Mouse (Mus musculus): ENCODE results near the gene Cmip. TPM values are rescaled to one million over a fixed set of nuclear protein-coding genes. Genes with fewer than 3 reads are reported as not detected.

Cmip gene
- total RNA-seq, 2 experiments from 2014 or later, result 278 to 289 TPM

- DNase-seq, result no peak
These were observed 98.4 kb downstream of the Cmip start for GRCm38 (mm10) chr8:117355111-117355831.

- DNase-seq, result no peak
These were observed 99.3 kb downstream of the Cmip start for GRCm38 (mm10) chr8:117356109-117356672.

- no peak for DNase-seq
These were observed 100.9 kb downstream of the Cmip start for GRCm38 (mm10) chr8:117357491-117358467.

GRCm38 (mm10) chr8:117360172-117360930, 103.5 kb downstream of the Cmip start:
- DNase-seq, result no peak

- DNase-seq, result no peak
These were observed 105.0 kb downstream of the Cmip start for GRCm38 (mm10) chr8:117361595-117362437.

- DNase-seq, result no peak
These were observed 105.5 kb downstream of the Cmip start for GRCm38 (mm10) chr8:117362438-117362726.

- DNase-seq, result no peak
These were observed 106.4 kb downstream of the Cmip start for GRCm38 (mm10) chr8:117363291-117363690.

- no peak for DNase-seq
These were observed 107.7 kb downstream of the Cmip start for GRCm38 (mm10) chr8:117364374-117365160.

- no peak for DNase-seq
These were observed 109.6 kb downstream of the Cmip start for GRCm38 (mm10) chr8:117366475-117366874.

GRCm38 (mm10) chr8:117367441-117367840, 110.6 kb downstream of the Cmip start:
- no peak for DNase-seq

- no peak for DNase-seq
These were observed 111.9 kb downstream of the Cmip start for GRCm38 (mm10) chr8:117368781-117369180.

GRCm38 (mm10) chr8:117370009-117370408, 113.1 kb downstream of the Cmip start:
- no peak for DNase-seq

GRCm38 (mm10) chr8:117371189-117371588, 114.3 kb downstream of the Cmip start:
- DNase-seq, result no peak

- peak; percentile 58 to 65 for DNase-seq
These were observed 115.2 kb downstream of the Cmip start for GRCm38 (mm10) chr8:117372070-117372469.

GRCm38 (mm10) chr8:117373001-117373428, 116.2 kb downstream of the Cmip start:
- DNase-seq, result no peak

- no peak for DNase-seq
These were observed 117.2 kb downstream of the Cmip start for GRCm38 (mm10) chr8:117374087-117374486.

GRCm38 (mm10) chr8:117376997-117377396, 120.1 kb downstream of the Cmip start:
- DNase-seq, result no peak

GRCm38 (mm10) chr8:117378625-117379024, 121.8 kb downstream of the Cmip start:
- no peak for DNase-seq

GRCm38 (mm10) chr8:117379131-117379530, 122.3 kb downstream of the Cmip start:
- peak; percentile 80 for DNase-seq

- peak; percentile 56 to 61 for DNase-seq
These were observed 123.9 kb downstream of the Cmip start for GRCm38 (mm10) chr8:117380796-117381195.

- no peak for DNase-seq
These were observed 129.3 kb downstream of the Cmip start for GRCm38 (mm10) chr8:117386142-117386541.
